ENCODE assay signal across 11 mouse cellular contexts in genomic region chr5:36054498-36054897, GRCm38 (mm10).
DNase-seq lines count a peak whose midpoint lies in the region; ATAC-seq and TF ChIP-seq lines count a peak whose summit lies in the region.
"Had no signal": no experiment of that assay in that cellular context is flagged by ENCODE, and none has a peak within 500 bp of the region (broad histone marks: within the 10 kb centered on the region; RNA-seq: fewer than 3 reads in every experiment).

No protein-coding gene starts in this region.

- no peaks in the 10 kb centered on the region for H3K4me1 ChIP-seq in cerebellum, adult 2 months (ENCODE audit: control insufficient read depth, insufficient read depth, low read length)
- no peaks in the 10 kb centered on the region for H3K4me1 ChIP-seq in liver, adult 2 months (ENCODE audit: control insufficient read depth, insufficient read depth, low read length)
- H3K4me1 ChIP-seq in liver, embryonic 12.5 days = no peaks in the 10 kb centered on the region
- H3K4me1 ChIP-seq in E14TG2a.4 (replicated peaks; ENCODE audit: low read depth, low read length) = no peaks in the 10 kb centered on the region

- TF ChIP-seq CTCF in cerebellum, adult 2 months (IDR thresholded peaks at IDR 0.05; ENCODE audit: borderline replicate concordance, insufficient read depth, low read depth, low read length) = peak; percentile 25
- 0 out of 2 replicates have a peak, but pooled peaks have one; percentile 7 for TF ChIP-seq CTCF in liver, adult 2 months (IDR thresholded peaks at IDR 0.05; ENCODE audit: low read depth, low read length)
- peak; percentile 23; the same call in 1 of the 2 replicates for TF ChIP-seq CTCF in E14TG2a.4 (conservative IDR thresholded peaks at IDR 0.05; ENCODE audit: low read length)

- DNase-seq in cerebellum, adult 2 months = no peak
- DNase-seq in cerebellum, adult 11-12 months = no peak
- DNase-seq in liver, adult 2 months (ENCODE audit: extremely low read depth, low read depth, low spot score) = no peak
- no peak for DNase-seq in ovary, postnatal 14 days (ENCODE audit: low spot score)
- DNase-seq in ovary, postnatal 36 days (ENCODE audit: low spot score) = no peak
- DNase-seq: liver; spleen, adult 18-20 months; thymus, postnatal 25 days had no signal

- no peak for ATAC-seq in liver, embryonic 12.5 days
- peak; percentile 55 for ATAC-seq in megakaryocyte progenitor cell, adult 5-6 weeks (replicated peaks; ENCODE audit: poor library complexity)

- no peak overlapping the region for H3K9ac ChIP-seq in liver, adult 2 months (ENCODE audit: low read depth, low read length)
- H3K9ac ChIP-seq in liver, embryonic 12.5 days = no peak overlapping the region

- WGBS in cerebellum, adult 2 months = 70% methylated on average over 3 of the region's 3 CpGs
- WGBS in liver, adult 2 months = 64% methylated on average over 3 of the region's 3 CpGs
- whole genome bisulfite sequencing in liver, embryonic 12.5 days (ENCODE audit: insufficient replicate concordance) = 52% methylated on average over 3 of the region's 3 CpGs

- no peaks in the 10 kb centered on the region for H3K27me3 ChIP-seq in cerebellum, adult 2 months (ENCODE audit: control insufficient read depth, insufficient read depth, low read length)
- no peaks in the 10 kb centered on the region for H3K27me3 ChIP-seq in liver, adult 2 months (ENCODE audit: control insufficient read depth, insufficient read depth, low read length)
- no peaks in the 10 kb centered on the region for H3K27me3 ChIP-seq in liver, embryonic 12.5 days (replicated peaks)
- peaks cover 4% of the 10 kb centered on the region; the same call in 1 of the 2 replicates for H3K27me3 ChIP-seq in E14TG2a.4 (ENCODE audit: insufficient read depth, low read length)

- H3K4me2 ChIP-seq in liver, embryonic 12.5 days = no peak overlapping the region

- no peaks in the 10 kb centered on the region for H3K79me2 ChIP-seq in liver, adult 2 months (ENCODE audit: control insufficient read depth, insufficient read depth, low read length)

- no peak overlapping the region for H3K4me3 ChIP-seq in cerebellum, adult 2 months (replicated peaks; ENCODE audit: insufficient read depth, low read depth, low read length)
- no peak overlapping the region for H3K4me3 ChIP-seq in liver, adult 2 months (ENCODE audit: insufficient read depth, low read depth, low read length)
- H3K4me3 ChIP-seq in liver, embryonic 12.5 days = no peak overlapping the region
- no peak overlapping the region for H3K4me3 ChIP-seq in E14TG2a.4 (replicated peaks; ENCODE audit: low read length)

- no peak for TF ChIP-seq POLR2A in cerebellum, adult 2 months (IDR thresholded peaks at IDR 0.05; ENCODE audit: borderline replicate concordance, insufficient read depth, low read length)
- TF ChIP-seq POLR2A in liver, adult 2 months (IDR thresholded peaks at IDR 0.05; ENCODE audit: extremely low read depth, insufficient read depth, low read length) = no peak

- H3K27ac ChIP-seq in cerebellum, adult 2 months (ENCODE audit: insufficient read depth, low read length) = no peak overlapping the region
- H3K27ac ChIP-seq in liver, adult 2 months (replicated peaks; ENCODE audit: insufficient read depth, low read depth, low read length) = no peak overlapping the region
- no peak overlapping the region for H3K27ac ChIP-seq in liver, embryonic 12.5 days

- no peaks in the 10 kb centered on the region for H3K36me3 ChIP-seq in liver, adult 2 months (ENCODE audit: control insufficient read depth, insufficient read depth, low read length)
- no peaks in the 10 kb centered on the region for H3K36me3 ChIP-seq in liver, embryonic 12.5 days
- no peaks in the 10 kb centered on the region for H3K36me3 ChIP-seq in E14TG2a.4 (ENCODE audit: insufficient read depth, low read length)

- no peaks in the 10 kb centered on the region for H3K9me3 ChIP-seq in liver, embryonic 12.5 days (replicated peaks)
- H3K9me3 ChIP-seq in E14TG2a.4 (ENCODE audit: low read length) = peaks cover under 1% of the 10 kb centered on the region; the same call in 1 of the 2 replicates
